Mouse (Mus musculus): ENCODE results near the gene Rab7. TPM values are rescaled to one million over a fixed set of nuclear protein-coding genes. Genes with fewer than 3 reads are reported as not detected.
"Not testable (repeated sequence)": the region's sequence is repeated elsewhere in the genome, so short reads cannot be mapped to it uniquely, and the experiment has no call there.

Rab7 gene
- total RNA-seq, 2 experiments from 2014 or later: 271 to 283 TPM

- DNase-seq: no peak
These were observed 41.6 kb downstream of the Rab7 start for GRCm38 (mm10) chr6:88003439-88003838.

GRCm38 (mm10) chr6:87998358-87998757, 46.7 kb downstream of the Rab7 start:
- DNase-seq: no peak

GRCm38 (mm10) chr6:87997706-87998265, 47.3 kb downstream of the Rab7 start:
- peak; percentile 72 to 89 for DNase-seq

GRCm38 (mm10) chr6:87996606-87997005, 48.5 kb downstream of the Rab7 start:
- no peak for DNase-seq

GRCm38 (mm10) chr6:87995519-87995918, 49.6 kb downstream of the Rab7 start:
- DNase-seq: no peak

GRCm38 (mm10) chr6:87993790-87994571, 51.1 kb downstream of the Rab7 start:
- DNase-seq: no peak

GRCm38 (mm10) chr6:87992733-87993132, 52.3 kb downstream of the Rab7 start:
- peak; percentile 64 to 79 for DNase-seq

GRCm38 (mm10) chr6:87991886-87992285, 53.2 kb downstream of the Rab7 start:
- no peak for DNase-seq

GRCm38 (mm10) chr6:87991216-87991615, 53.9 kb downstream of the Rab7 start:
- no peak for DNase-seq

GRCm38 (mm10) chr6:87982506-87982905, 62.6 kb downstream of the Rab7 start:
- no peak for DNase-seq

GRCm38 (mm10) chr6:87981547-87982256, 63.4 kb downstream of the Rab7 start, which contains the start of gene H1fx:
H1fx (minus strand) TSS chr6:87981637.
- peak; percentile 52 to 65 for DNase-seq

- DNase-seq: no peak
These were observed 64.0 kb downstream of the Rab7 start for GRCm38 (mm10) chr6:87981030-87981485.

- DNase-seq: no peak
These were observed 64.6 kb downstream of the Rab7 start for GRCm38 (mm10) chr6:87980374-87981029.

- DNase-seq: no peak
These were observed 65.3 kb downstream of the Rab7 start for GRCm38 (mm10) chr6:87979728-87980127.

GRCm38 (mm10) chr6:87970041-87970440, 75.0 kb downstream of the Rab7 start:
- DNase-seq: no peak

- not testable (repeated sequence) for DNase-seq
These were observed 82.6 kb downstream of the Rab7 start for GRCm38 (mm10) chr6:87962457-87962856.

Small RNA genes lying within 50 kb of the gene (microRNA-seq; reads per million reads assigned to microRNA genes)
- 0 to 1.5 reads per million in 2 experiments for gene Gm47286

Other genes with a start within 250 kb of the Rab7 start
- 10 to 100 TPM in 1 of 2 experiments, 1 to 10 TPM in 1; 7.6 to 10.2 TPM for gene Rab43, start 233.1 kb downstream of the Rab7 start, total RNA-seq (2021)
- 1 to 10 TPM in 1 of 2 experiments, under 1 TPM in 1; 0.74 to 1.3 TPM for gene Gm45140, start 209.5 kb downstream of the Rab7 start, total RNA-seq (2021)
- gene Isy1, start 206.5 kb downstream of the Rab7 start, total RNA-seq (2021): 10 to 100 TPM; 21.1 to 23.9 TPM
- gene Cnbp, start 194.2 kb downstream of the Rab7 start, total RNA-seq (2021): 100 to 1,000 TPM; 335 to 351 TPM
- 10 to 100 TPM; 38.9 to 39.3 TPM for gene Copg1, start 157.5 kb downstream of the Rab7 start, total RNA-seq (2021)
- gene Hmces, start 131.3 kb downstream of the Rab7 start, total RNA-seq (2021): 10 to 100 TPM; 10.8 to 12.2 TPM
- 1 to 10 TPM in 1 of 2 experiments, under 1 TPM in 1; 0.94 to 1.1 TPM for gene H1fx, start 63.6 kb downstream of the Rab7 start, total RNA-seq (2021)
- gene Rpn1, start 39.2 kb upstream of the Rab7 start, total RNA-seq (2021): 100 to 1,000 TPM; 104 to 108 TPM
- gene Gata2, start 148.6 kb upstream of the Rab7 start, total RNA-seq (2021): 10 to 100 TPM; 18.1 to 23.4 TPM
- not detected for gene Dnajb8, start 177.0 kb upstream of the Rab7 start, total RNA-seq (2021)

All from heart, adult 18-20 months (tissue).